Mouse (Mus musculus): ENCODE data around the gene Zdhhc23.

DNA sequence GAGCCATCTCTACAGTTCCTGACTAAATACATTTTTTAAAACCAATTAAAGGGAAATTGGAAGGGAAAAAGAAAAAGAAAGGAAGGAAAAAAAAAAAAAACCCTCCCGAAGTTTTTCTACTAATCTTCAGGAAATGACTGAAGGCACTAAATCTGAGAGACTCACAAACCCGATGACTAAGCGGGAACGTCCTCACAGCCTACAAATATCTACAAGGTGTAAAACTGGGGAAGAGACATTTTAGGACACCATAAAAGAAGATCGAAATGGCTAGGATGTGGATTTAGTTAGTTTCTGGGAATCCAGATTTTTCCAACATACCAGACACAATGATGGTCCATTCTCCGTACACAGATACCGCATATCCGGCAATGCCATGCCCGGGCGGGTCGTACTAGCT is 6.4 kb downstream of the Zdhhc23 start:
- no peak for TF ChIP-seq POLR2A (IDR thresholded peaks at IDR 0.05; ENCODE audit: insufficient read length, low read depth)
- no peak for TF ChIP-seq POLR2AphosphoS2 (IDR thresholded peaks at IDR 0.05; ENCODE audit: insufficient read length, low read depth)
- no peak for TF ChIP-seq E2F4 (IDR thresholded peaks at IDR 0.05; ENCODE audit: insufficient read depth)
- TF ChIP-seq SRF (IDR thresholded peaks at IDR 0.05; ENCODE audit: control insufficient read depth, insufficient read length, low read depth), result no peak
- TF ChIP-seq CEBPB (IDR thresholded peaks at IDR 0.05; ENCODE audit: insufficient read depth, poor library complexity, severe bottlenecking), result no peak
